Mouse (Mus musculus): ENCODE data around the gene Tmem95. TPM values are rescaled to one million over a fixed set of nuclear protein-coding genes. Genes with fewer than 3 reads are reported as not detected.

Gene Tmem95
- polyA plus RNA-seq, 1 experiment = not detected

DNA sequence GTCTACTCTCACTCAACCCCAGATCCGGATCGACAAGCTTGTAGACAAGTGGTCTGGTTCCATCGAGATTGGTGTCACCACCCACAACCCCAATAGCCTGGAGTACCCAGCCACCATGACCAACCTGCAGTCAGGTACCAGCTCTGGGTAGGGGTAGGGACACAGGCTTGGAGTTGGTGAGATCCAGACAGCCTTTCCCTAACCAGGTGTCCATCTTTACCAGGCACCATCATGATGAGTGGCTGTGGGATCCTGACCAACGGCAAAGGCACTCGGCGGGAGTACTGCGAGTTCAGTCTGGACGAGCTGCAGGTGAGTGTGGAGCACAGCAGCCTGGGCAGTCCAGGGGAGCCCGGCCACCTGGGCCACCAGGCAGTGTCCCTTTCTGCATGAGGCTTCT, 26.5 kb upstream of the Tmem95 start:
- TF ChIP-seq CTCF (IDR thresholded peaks at IDR 0.05; ENCODE audit: control insufficient read depth, insufficient read depth, low read length) (no peak), POLR2A (IDR thresholded peaks at IDR 0.05; ENCODE audit: borderline replicate concordance, control insufficient read depth, low read depth, low read length) (no peak)
- no peak overlapping the region for H3K4me3 ChIP-seq (replicated peaks; ENCODE audit: control insufficient read depth, low read depth, low read length)
- H3K27ac ChIP-seq (ENCODE audit: control insufficient read depth, insufficient read depth, low read depth, low read length, poor library complexity) = no peak overlapping the region
- H3K4me1 ChIP-seq (ENCODE audit: control insufficient read depth, insufficient read depth, low read length) = no peaks in the 10 kb centered on the region; the same call in 1 of the 2 replicates
- WGBS = 91% methylated on average over 9 of the region's 9 CpGs

DNA sequence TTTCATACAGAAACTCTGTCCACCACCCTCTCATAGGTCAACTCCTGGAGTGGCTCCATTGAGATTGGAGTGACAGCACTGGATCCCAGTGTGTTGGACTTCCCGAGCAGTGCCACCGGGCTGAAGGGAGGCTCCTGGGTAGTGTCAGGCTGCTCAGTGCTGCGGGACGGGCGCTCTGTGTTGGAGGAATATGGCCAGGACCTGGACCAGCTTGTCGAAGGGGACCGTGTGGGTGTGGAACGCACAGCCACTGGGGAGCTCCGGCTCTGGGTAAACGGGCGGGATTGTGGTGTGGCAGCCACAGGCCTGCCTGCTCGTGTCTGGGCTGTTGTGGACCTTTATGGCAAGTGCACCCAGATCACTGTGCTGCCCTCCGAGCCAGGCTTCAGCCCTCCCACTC, 25.2 kb upstream of the Tmem95 start:
- Histone ChIP-seq H3K4me1 (ENCODE audit: control insufficient read depth, insufficient read depth, low read length) (no peaks in the 10 kb centered on the region; the same call in 1 of the 2 replicates), H3K4me3 (replicated peaks; ENCODE audit: control insufficient read depth, low read depth, low read length) (no peak overlapping the region), H3K27ac (ENCODE audit: control insufficient read depth, insufficient read depth, low read depth, low read length, poor library complexity) (no peak overlapping the region)
- 81% methylated on average over 13 of the region's 13 CpGs for WGBS
- TF ChIP-seq CTCF (IDR thresholded peaks at IDR 0.05; ENCODE audit: control insufficient read depth, insufficient read depth, low read length) (no peak), POLR2A (IDR thresholded peaks at IDR 0.05; ENCODE audit: borderline replicate concordance, control insufficient read depth, low read depth, low read length) (no peak)

DNA sequence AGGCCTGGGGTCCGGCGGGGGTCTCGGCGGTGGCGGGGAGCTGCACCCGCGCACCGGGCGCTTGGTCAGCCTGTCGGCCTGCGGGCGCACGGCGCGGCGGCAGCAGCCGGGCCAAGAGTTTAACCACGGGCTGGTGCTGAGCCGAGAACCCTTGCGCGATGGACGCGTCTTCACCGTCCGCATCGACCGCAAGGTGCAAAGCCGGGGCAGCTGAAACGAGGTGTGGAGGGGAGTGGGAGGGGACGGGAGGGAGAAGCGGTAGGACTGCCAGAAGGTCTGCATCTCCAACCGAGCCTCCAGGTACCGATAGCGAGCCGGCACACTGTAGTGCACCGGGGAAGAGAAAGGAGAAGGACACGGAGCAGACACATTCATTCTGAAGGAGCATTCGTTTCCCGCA, 24.2 kb upstream of the Tmem95 start:
- peak overlapping the region; percentile 73 for H3K27ac ChIP-seq (ENCODE audit: control insufficient read depth, insufficient read depth, low read depth, low read length, poor library complexity)
- peak overlapping the region; percentile 88 for H3K4me3 ChIP-seq (replicated peaks; ENCODE audit: control insufficient read depth, low read depth, low read length)
- under 1% methylated on average over 39 of the region's 39 CpGs for WGBS
- TF ChIP-seq POLR2A (IDR thresholded peaks at IDR 0.05; ENCODE audit: borderline replicate concordance, control insufficient read depth, low read depth, low read length) = no peak
- no peak for TF ChIP-seq CTCF (IDR thresholded peaks at IDR 0.05; ENCODE audit: control insufficient read depth, insufficient read depth, low read length)
- H3K4me1 ChIP-seq (ENCODE audit: control insufficient read depth, insufficient read depth, low read length) = no peaks in the 10 kb centered on the region; the same call in 1 of the 2 replicates

DNA sequence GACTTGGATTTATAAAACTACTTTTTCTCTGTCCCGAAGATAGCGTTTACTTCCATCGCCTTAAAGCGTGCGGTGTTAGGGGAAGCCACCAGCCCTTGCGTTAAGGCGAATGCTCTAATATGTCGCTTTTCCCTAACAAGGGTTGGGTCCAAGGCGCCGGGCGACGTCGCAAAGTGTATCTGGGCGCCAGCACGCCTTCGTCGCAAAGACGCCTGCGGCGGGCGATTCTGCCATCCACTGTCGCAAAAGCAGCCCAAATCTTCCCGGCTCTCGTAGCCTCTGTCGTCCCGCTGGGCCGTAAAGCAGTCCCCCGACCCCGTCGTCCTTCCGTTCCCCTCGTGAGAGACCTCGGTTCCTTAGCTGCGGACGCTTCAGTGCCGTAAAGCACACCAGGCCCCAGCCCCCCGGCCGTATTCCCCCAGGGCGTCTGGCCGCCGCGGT, 23.6 kb upstream of the Tmem95 start:
- WGBS = under 1% methylated on average over 42 of the region's 42 CpGs
- H3K27ac ChIP-seq (ENCODE audit: control insufficient read depth, insufficient read depth, low read depth, low read length, poor library complexity) = peak overlapping the region; percentile 73
- no peaks in the 10 kb centered on the region; the same call in 1 of the 2 replicates for H3K4me1 ChIP-seq (ENCODE audit: control insufficient read depth, insufficient read depth, low read length)
- H3K4me3 ChIP-seq (replicated peaks; ENCODE audit: control insufficient read depth, low read depth, low read length) = peak overlapping the region; percentile 74
- TF ChIP-seq CTCF (IDR thresholded peaks at IDR 0.05; ENCODE audit: control insufficient read depth, insufficient read depth, low read length) = no peak
- TF ChIP-seq POLR2A (IDR thresholded peaks at IDR 0.05; ENCODE audit: borderline replicate concordance, control insufficient read depth, low read depth, low read length) = peak; percentile 61; the same call in 1 of the 2 replicates

DNA sequence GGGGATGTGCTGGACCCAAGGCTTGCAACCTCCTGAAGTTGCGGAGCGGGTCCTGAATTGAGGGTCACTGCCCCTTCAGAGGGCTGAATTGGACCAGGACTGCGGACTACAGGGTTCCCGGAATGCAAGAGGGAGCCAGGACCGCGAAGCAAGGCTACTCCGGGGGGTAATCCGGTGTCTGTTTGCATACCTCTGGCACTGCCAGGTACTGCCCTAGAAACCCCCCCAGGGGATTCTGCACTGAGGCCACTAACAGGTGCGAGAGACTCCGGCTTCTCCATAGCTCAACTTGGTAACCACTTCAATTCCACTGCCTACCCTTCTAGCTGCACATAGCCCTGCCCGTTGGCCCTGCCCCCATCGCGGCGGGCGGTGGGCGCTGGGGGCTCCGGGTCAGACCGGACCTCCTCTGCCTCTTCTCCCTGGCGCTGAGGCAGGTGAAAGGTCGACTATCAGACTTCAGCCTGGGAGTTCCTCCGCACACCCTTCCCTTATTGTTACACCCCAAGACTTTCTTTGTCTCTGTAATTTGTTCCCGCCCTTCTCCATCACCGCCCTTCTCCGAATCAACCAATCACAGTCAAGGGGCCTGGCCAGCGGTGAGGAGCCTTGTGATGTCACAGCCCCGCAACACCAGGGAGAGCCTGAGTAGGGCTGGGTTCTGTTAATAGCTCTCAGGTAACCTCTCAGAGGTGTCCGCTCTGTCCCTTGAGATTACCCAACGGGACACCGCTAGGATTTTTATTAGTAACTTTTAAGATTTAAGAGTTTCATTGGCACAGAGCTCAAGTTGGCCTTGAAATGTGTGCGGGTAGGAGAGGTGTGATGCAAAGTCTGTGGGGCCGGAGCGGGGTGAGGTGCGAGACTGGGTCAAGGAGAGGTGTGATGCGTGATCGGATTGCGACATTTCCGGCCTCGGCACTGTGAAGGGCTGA, 22.9 kb upstream of the Tmem95 start, which contains the start of the genes 2810408A11Rik and Neurl4:
TSS of gene 2810408A11Rik (minus strand) at position 517 of the 935 bp plus-strand sequence.
TSS of gene Neurl4 (plus strand) at position 602 of the 935 bp plus-strand sequence.
- under 1% methylated on average over 38 of the region's 38 CpGs for WGBS
- Histone ChIP-seq H3K4me3 (replicated peaks; ENCODE audit: control insufficient read depth, low read depth, low read length) (peak within 1 kb of the TSS; percentile 88), H3K4me1 (ENCODE audit: control insufficient read depth, insufficient read depth, low read length) (peaks cover 1% of the 10 kb centered on the region; the same call in 1 of the 2 replicates), H3K27ac (ENCODE audit: control insufficient read depth, insufficient read depth, low read depth, low read length, poor library complexity) (peak within 1 kb of the TSS; percentile 73)
- TF ChIP-seq CTCF (IDR thresholded peaks at IDR 0.05; ENCODE audit: control insufficient read depth, insufficient read depth, low read length) (no peak), POLR2A (IDR thresholded peaks at IDR 0.05; ENCODE audit: borderline replicate concordance, control insufficient read depth, low read depth, low read length) (peak; percentile 59)

DNA sequence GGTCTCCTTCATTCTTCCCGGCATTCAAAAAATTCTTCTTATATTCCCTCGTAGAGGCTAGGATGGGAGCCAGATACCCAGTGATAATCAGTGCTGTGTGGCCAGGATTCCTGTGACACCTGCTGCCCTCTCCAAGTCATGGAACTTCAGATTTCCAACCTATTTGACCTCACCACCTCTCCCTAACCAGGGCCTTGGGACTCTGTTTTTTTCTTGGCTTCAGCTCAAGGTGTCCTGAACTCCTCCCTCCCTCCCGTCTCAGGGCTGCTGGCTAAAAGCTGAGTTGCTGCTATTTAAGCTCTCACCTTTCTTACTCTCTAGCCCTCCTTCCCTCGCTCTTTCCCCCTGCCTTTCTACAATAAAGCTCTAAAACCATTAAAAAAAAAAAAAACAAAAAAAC, 22.1 kb upstream of the Tmem95 start:
- no peak for TF ChIP-seq CTCF (IDR thresholded peaks at IDR 0.05; ENCODE audit: control insufficient read depth, insufficient read depth, low read length)
- TF ChIP-seq POLR2A (IDR thresholded peaks at IDR 0.05; ENCODE audit: borderline replicate concordance, control insufficient read depth, low read depth, low read length) = no peak
- 36% methylated on average over 4 of the region's 4 CpGs for WGBS
- no peak overlapping the region for H3K4me3 ChIP-seq (replicated peaks; ENCODE audit: control insufficient read depth, low read depth, low read length)
- H3K27ac ChIP-seq (ENCODE audit: control insufficient read depth, insufficient read depth, low read depth, low read length, poor library complexity) = no peak overlapping the region
- peaks cover 2% of the 10 kb centered on the region; the same call in 1 of the 2 replicates for H3K4me1 ChIP-seq (ENCODE audit: control insufficient read depth, insufficient read depth, low read length)

DNA sequence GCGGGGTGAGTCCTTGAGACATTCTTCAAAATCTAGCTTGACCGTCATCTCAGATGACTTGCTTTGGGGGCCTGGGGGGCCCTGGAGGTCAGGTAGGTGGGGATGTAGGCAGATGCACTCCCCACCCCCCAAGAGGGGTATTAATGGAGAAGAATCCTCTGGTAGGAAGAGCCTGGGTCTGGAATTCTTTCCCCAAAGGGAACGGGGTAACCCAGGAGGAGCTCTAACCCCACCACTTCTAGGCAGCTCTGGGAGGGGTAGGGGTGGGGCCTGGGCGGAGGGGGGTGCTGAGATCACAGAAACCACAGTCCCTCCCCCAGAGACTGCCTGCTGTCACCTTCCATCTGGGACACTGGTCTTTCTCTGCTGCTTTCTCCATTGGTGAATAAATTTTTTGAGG, 17.5 kb upstream of the Tmem95 start, which contains the start of gene Acap1:
TSS of gene Acap1 (minus strand) at position 249 of the 400 bp plus-strand sequence.
- H3K4me3 ChIP-seq (replicated peaks; ENCODE audit: control insufficient read depth, low read depth, low read length) = peak within 1 kb of the TSS; percentile 64
- peaks cover 4% of the 10 kb centered on the region; the same call in 1 of the 2 replicates for H3K4me1 ChIP-seq (ENCODE audit: control insufficient read depth, insufficient read depth, low read length)
- TF ChIP-seq CTCF (IDR thresholded peaks at IDR 0.05; ENCODE audit: control insufficient read depth, insufficient read depth, low read length) (no peak), POLR2A (IDR thresholded peaks at IDR 0.05; ENCODE audit: borderline replicate concordance, control insufficient read depth, low read depth, low read length) (peak; percentile 14; the same call in 1 of the 2 replicates)
- WGBS = 9% methylated on average over 4 of the region's 4 CpGs
- peak within 1 kb of the TSS; percentile 90 for H3K27ac ChIP-seq (ENCODE audit: control insufficient read depth, insufficient read depth, low read depth, low read length, poor library complexity)

DNA sequence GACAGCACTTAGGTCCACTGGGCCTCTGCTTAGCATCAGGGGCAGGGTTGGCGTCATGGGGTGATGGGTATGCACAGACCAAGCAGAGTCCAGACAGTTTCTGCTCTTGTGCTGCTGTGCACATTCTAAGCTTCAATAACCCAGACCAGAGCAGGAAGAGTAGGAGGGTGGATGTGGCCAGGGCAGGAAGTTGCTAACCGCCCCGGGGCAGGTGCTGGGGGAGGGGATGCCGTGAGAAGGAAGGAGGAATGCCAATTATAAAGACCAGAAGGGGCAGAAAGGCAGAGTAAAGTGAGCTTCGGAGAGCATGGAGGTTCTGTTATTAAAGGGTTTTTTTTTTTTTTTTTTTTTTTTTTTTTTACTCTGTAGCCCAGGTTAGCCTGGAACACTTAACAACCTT, 16.9 kb upstream of the Tmem95 start:
- TF ChIP-seq CTCF (IDR thresholded peaks at IDR 0.05; ENCODE audit: control insufficient read depth, insufficient read depth, low read length) = peak; percentile 11; the same call in 1 of the 2 replicates
- TF ChIP-seq POLR2A (IDR thresholded peaks at IDR 0.05; ENCODE audit: borderline replicate concordance, control insufficient read depth, low read depth, low read length) = peak; percentile 28; the same call in 1 of the 2 replicates
- Histone ChIP-seq H3K27ac (ENCODE audit: control insufficient read depth, insufficient read depth, low read depth, low read length, poor library complexity) (peak overlapping the region; percentile 90), H3K4me1 (ENCODE audit: control insufficient read depth, insufficient read depth, low read length) (peaks cover 4% of the 10 kb centered on the region; the same call in 1 of the 2 replicates), H3K4me3 (replicated peaks; ENCODE audit: control insufficient read depth, low read depth, low read length) (peak overlapping the region; percentile 64)
- under 1% methylated on average over 5 of the region's 5 CpGs for WGBS
